Mouse (Mus musculus) spleen, postnatal 36 days (tissue): ENCODE data around the gene Ccser2.
A peak's percentile ranks its signal among the peaks of the same experiment; 100 is the strongest.

Source experiments
- DNase-seq, 2 experiments: peaks; one replicate each; pipeline ENCODE4 v3.0.0; 2022; ENCODE audit warnings: low spot score in 2 of 2, mixed read lengths in 1 of 2

Ccser2 gene

GRCm38 (mm10) chr14:36870257-36870656 lies 98.3 kb downstream of the Ccser2 start:
- DNase-seq: no peak

GRCm38 (mm10) chr14:36868769-36869362 lies 99.7 kb downstream of the Ccser2 start:
- peak; percentile 21 to 37 for DNase-seq

- DNase-seq: peak; percentile 44 to 63
These were observed 101.4 kb downstream of the Ccser2 start for GRCm38 (mm10) chr14:36866966-36867700.

GRCm38 (mm10) chr14:36863877-36864489 lies 104.6 kb downstream of the Ccser2 start:
- peak; percentile 76 to 80 for DNase-seq

GRCm38 (mm10) chr14:36862387-36862786 lies 106.2 kb downstream of the Ccser2 start:
- DNase-seq: peak; percentile 23 to 38

GRCm38 (mm10) chr14:36858932-36859331 lies 109.6 kb downstream of the Ccser2 start:
- DNase-seq: no peak

GRCm38 (mm10) chr14:36852972-36853371 lies 115.6 kb downstream of the Ccser2 start:
- no peak for DNase-seq

- no peak for DNase-seq
These were observed 119.7 kb downstream of the Ccser2 start for GRCm38 (mm10) chr14:36848860-36849259.
